Mouse (Mus musculus) Patski (cell line): ENCODE data around the gene Zfp668. TPM values are rescaled to one million over a fixed set of nuclear protein-coding genes. Genes with fewer than 3 reads are reported as not detected.
"Not testable (repeated sequence)": the region's sequence is repeated elsewhere in the genome, so short reads cannot be mapped to it uniquely, and the experiment has no call there.

Experiments
- ATAC-seq: fragments of 100-300 bp; one replicate; pipeline ENCODE4 v1.8.0; 2021
- CTCF ChIA-PET: fragments of 350-600 bp; sonication (Branson Sonifier 250); formaldehyde crosslinking; loops from one replicate; lab custom pipeline; 2022; ENCODE audit warnings: inconsistent platforms; lab: Charles Lee
- POLR2A ChIA-PET: fragments of 350-600 bp; sonication (Branson Sonifier 250); formaldehyde crosslinking; loops from one replicate; lab custom pipeline; 2022; ENCODE audit warnings: antibody characterized with exemption, inconsistent platforms; lab: Charles Lee
- DNase-seq: peaks from one replicate; pipeline ENCODE4 v3.0.0-alpha.2; 2011; ENCODE audit warnings: low read depth, low spot score
- H3K27me3 ChIP-seq: fragments of 371-371 bp; one replicate; pipeline ENCODE4 v1.5.1; 2021
- CTCF ChIP-seq: fragments of 100-300 bp; IDR thresholded peaks from one replicate; pipeline ENCODE4 v1.5.1; 2021
- in situ Hi-C: fragments of 300-500 bp; cut with MboI; formaldehyde crosslinking; loops from 3 replicates; pipeline ENCODE4 v1.11.1; 2018; ENCODE audit warnings: low pct_unique_long_range_greater_than_20kb, mixed read lengths
- polyA plus RNA-seq: library from polyadenylated mRNA; unstranded; gene quantifications from one replicate; pipeline ENCODE4 v1.2.3, GENCODE M21; 2021

Zfp668 gene
- polyA plus RNA-seq, 1 experiment from 2014 or later, result 8.9 TPM

- H3K27me3 ChIP-seq, result no peaks in the 10 kb centered on the region
- ATAC-seq (no peak), DNase-seq (no peak)
- ChIA-PET CTCF (interaction anchor here (1.6 to 2.2 kb wide), 2 partner anchors 15 to 25 kb away, joined by 4 to 6 read pairs; no protein-coding TSS in a partner anchor), POLR2A (no interaction called here)
- TF ChIP-seq CTCF, result peak; percentile 69
- in situ Hi-C loops, result no loop called here
These were observed 19.8 kb upstream of the Zfp668 start for GRCm38 (mm10) chr7:127896384-127896783.

GRCm38 (mm10) chr7:127895891-127896290, 19.3 kb upstream of the Zfp668 start:
- H3K27me3 ChIP-seq, DNase-seq, in situ Hi-C loops, ATAC-seq, POLR2A ChIA-PET: not testable (repeated sequence)
- CTCF ChIA-PET, result interaction anchor here (0.7 to 2.2 kb wide), 8 partner anchors 8 to 95 kb away, joined by 3 to 6 read pairs (median 4); partner anchors contain the start of genes Hsd3b7 and Kat8

DNA sequence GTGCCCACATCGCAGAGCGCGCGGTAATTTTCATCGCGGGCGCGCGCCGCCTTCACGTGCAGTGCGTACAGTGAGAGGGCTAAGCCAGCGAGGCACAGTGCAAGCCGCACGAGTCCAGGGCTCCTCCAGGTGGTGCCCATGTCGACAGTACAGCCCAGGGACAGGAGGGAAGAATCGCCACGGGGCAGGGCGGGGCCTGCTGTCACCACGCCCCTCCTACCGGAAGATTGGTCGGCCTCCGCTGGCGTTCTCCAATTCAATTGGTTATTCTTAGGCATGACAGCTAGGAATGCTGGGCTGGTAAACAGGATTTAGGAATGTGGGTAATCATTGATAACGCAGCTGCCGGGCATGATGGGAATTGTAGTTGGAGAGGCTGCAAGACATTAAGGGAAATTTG, 18.8 kb upstream of the Zfp668 start, which contains the start of the genes Gm21974 and Vkorc1:
Gm21974 (minus strand) TSS at position 13 of the 400 bp plus-strand sequence.
Vkorc1 (minus strand) TSS at position 176 of the 400 bp plus-strand sequence.
- ChIA-PET CTCF (interaction anchor here (0.7 to 2.2 kb wide), 7 partner anchors 8 to 94 kb away, joined by 3 to 6 read pairs (median 3); partner anchors contain the start of genes Hsd3b7 and Kat8), POLR2A (no interaction called here)
- no peaks in the 10 kb centered on the region for H3K27me3 ChIP-seq
- no peak for TF ChIP-seq CTCF
- DNase-seq, result peak; percentile 88
- peak; percentile 96 for ATAC-seq
- in situ Hi-C loops, result no loop called here

DNA sequence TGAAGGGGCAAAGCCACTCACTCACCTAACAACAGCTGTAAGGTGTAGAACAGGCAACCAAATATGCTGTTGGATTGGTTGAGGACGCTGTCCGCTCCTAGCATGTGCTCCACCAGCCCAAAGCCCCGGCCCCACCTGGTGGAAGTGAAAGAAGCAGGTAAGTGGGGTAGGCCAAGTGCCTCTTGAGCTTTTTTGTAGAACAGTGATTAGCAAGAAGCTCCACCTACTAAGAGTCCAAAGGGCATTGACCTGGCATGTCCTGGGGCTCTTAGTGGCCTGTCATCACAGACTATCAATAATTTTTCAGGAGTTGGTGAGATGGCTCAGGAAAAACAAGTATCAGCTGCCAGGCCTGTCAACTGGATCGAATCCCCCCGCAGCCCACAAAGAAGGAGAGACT, 17.9 kb upstream of the Zfp668 start:
- ChIA-PET POLR2A (interaction anchor here (0.6 kb wide), 1 partner anchor 10 kb away, joined by 3 read pairs; no protein-coding TSS in a partner anchor), CTCF (interaction anchor here (0.7 to 2.0 kb wide), 3 partner anchors 18 to 121 kb away, joined by 3 to 5 read pairs (median 3); partner anchors contain the start of genes Hsd3b7 and Kat8)
- in situ Hi-C loops, result no loop called here
- no peak for DNase-seq
- no peaks in the 10 kb centered on the region for H3K27me3 ChIP-seq
- no peak for ATAC-seq
- no peak for TF ChIP-seq CTCF

GRCm38 (mm10) chr7:127890798-127891197, 14.2 kb upstream of the Zfp668 start, which contains the start of gene Prss53:
TSS of gene Prss53 (minus strand) at chr7:127890970.
- ChIA-PET POLR2A (no interaction called here), CTCF (no interaction called here)
- no peak for TF ChIP-seq CTCF
- ATAC-seq (no peak), DNase-seq (no peak)
- no peaks in the 10 kb centered on the region for H3K27me3 ChIP-seq
- in situ Hi-C loops, result no loop called here

- ChIA-PET CTCF (interaction anchor here (0.8 kb wide), 1 partner anchor 23 kb away, joined by 3 read pairs; the partner anchor contains the start of gene Kat8), POLR2A (no interaction called here)
- H3K27me3 ChIP-seq, result no peaks in the 10 kb centered on the region
- in situ Hi-C loops, result no loop called here
- DNase-seq (no peak), ATAC-seq (no peak)
- no peak for TF ChIP-seq CTCF
These were observed 12.2 kb upstream of the Zfp668 start for GRCm38 (mm10) chr7:127888821-127889220.

DNA sequence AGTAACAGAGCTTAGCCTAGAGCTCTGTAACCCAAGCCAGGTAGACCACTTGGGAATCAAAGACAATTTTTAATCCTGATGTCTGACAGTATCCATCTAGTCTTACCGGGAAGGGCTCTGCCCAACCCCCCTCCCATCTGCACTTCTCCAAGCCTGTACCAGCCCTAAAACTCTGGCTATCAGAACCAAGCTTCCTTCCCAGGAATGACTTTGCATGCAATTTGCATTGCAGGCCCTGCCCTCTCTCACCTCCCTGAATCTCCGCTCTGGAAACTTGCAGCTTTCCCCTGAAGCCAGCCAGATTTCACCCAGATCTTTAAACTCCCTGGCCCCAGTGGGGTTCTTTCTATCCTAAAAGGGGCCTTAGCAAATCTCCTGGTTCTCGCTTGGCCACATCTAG, 11.2 kb upstream of the Zfp668 start:
- ATAC-seq (no peak), DNase-seq (no peak)
- CTCF ChIA-PET, result interaction anchor here (0.8 kb wide), 1 partner anchor 8 kb away, joined by 3 read pairs; the partner anchor contains the start of gene Vkorc1
- TF ChIP-seq CTCF, result no peak
- POLR2A ChIA-PET, result no interaction called here
- in situ Hi-C loops, result no loop called here
- H3K27me3 ChIP-seq, result no peaks in the 10 kb centered on the region

DNA sequence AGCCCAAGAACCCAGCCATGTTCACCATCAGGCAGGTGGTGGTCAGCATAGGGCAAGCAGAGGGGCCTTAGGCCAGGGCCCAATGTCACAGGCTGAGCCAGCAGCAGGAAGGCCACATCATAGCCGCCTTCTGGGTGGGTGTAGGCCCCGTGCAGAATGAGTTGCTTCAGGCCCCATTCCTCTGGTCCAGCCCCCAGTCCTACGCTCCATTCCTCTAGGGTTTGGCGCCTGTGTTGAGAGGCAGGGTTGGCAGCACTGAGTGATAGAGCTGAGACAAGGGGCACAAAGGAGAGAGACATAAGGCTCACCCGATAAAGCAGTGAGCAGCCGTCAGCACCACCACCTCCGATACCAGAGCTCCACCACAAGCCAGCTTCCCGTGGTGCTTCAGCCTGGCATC, 10.6 kb upstream of the Zfp668 start:
- no peak for TF ChIP-seq CTCF
- H3K27me3 ChIP-seq, result no peaks in the 10 kb centered on the region
- CTCF ChIA-PET, result interaction anchor here (0.8 kb wide), 1 partner anchor 8 kb away, joined by 3 read pairs; the partner anchor contains the start of gene Vkorc1
- DNase-seq, result no peak
- no peak for ATAC-seq
- POLR2A ChIA-PET, result no interaction called here
- in situ Hi-C loops, result no loop called here

DNA sequence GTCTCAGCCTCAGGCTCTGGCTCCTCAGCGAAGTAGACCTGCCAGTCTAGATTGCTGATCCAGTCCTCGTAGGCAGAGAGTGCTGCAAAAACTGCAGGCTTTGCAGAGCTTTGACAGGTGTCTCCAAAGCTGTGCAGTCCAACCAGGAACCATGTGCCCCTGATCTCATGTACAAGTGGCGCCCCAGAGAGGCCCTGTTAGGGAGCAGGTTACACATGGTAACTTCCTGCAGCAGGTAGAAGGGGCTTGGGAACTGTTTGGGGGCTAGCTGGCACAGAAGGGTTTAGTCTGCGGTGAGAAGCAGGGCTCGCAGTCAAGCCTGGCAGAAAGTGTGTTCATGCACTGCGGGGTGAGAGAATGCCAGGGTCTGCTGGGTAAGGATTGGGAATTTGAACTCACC, 9.9 kb upstream of the Zfp668 start:
- ATAC-seq, result no peak
- DNase-seq, result no peak
- CTCF ChIA-PET, result no interaction called here
- no peak for TF ChIP-seq CTCF
- in situ Hi-C loops, result no loop called here
- no peaks in the 10 kb centered on the region for H3K27me3 ChIP-seq
- POLR2A ChIA-PET, result no interaction called here

DNA sequence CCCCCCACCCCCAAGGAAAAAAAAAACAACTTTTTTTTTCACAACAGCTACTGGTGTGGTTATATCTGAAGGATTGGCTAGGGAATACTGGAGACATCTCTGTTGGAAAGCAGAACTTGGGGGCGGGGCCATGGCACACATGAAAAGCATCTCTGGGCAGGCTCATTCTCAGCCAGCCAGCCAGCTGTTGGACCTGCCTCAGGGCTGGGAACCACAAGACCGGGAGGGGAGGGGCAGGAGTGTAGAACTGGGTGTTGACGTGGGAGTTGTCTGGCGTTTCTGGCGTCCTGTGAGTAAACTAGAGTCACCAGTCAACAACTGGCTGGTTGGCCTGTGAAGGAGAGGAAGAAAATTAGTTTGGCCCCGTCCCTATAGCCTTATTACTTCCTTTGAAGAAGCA, 9.3 kb upstream of the Zfp668 start:
- H3K27me3 ChIP-seq, result no peaks in the 10 kb centered on the region
- no peak for ATAC-seq
- no peak for DNase-seq
- ChIA-PET POLR2A (no interaction called here), CTCF (no interaction called here)
- TF ChIP-seq CTCF, result no peak
- in situ Hi-C loops, result no loop called here

DNA sequence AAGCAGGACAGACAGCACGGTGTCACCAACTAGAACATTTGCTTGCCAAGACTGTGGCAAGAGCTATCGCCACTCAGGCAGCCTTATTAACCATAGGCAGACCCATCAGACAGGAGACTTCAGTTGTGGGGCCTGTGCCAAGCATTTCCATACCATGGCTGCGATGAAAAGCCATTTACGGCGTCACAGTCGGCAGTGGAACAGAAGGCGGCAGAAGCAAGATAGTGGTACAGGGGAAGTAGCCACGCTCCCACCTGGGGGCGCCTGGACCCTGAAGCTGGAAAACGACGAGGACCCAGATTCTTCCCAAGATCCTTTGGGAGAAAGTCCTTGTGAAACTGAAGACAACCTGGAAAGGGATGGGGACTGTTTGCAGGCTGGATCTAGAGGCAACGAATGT, 3.8 kb upstream of the Zfp668 start:
- no peak for DNase-seq
- CTCF ChIA-PET, result no interaction called here

More for the DNA sequence above, 3.8 kb upstream of the Zfp668 start:
- no peaks in the 10 kb centered on the region for H3K27me3 ChIP-seq
- POLR2A ChIA-PET, result interaction anchor here (0.6 kb wide), 1 partner anchor 91 kb away, joined by 6 read pairs; no protein-coding TSS in a partner anchor
- in situ Hi-C loops, result no loop called here
- no peak for ATAC-seq
- TF ChIP-seq CTCF, result no peak
